Mouse (Mus musculus) urinary bladder, postnatal 14 days (tissue): Measurements from ENCODE around the gene Rnd2.
"Not testable (repeated sequence)": the region's sequence is repeated elsewhere in the genome, so short reads cannot be mapped to it uniquely, and the experiment has no call there.

Experiments
- DNase-seq: peaks from one replicate; pipeline ENCODE4 v3.0.0; 2021; ENCODE audit warnings: low spot score

The Rnd2 gene

DNA sequence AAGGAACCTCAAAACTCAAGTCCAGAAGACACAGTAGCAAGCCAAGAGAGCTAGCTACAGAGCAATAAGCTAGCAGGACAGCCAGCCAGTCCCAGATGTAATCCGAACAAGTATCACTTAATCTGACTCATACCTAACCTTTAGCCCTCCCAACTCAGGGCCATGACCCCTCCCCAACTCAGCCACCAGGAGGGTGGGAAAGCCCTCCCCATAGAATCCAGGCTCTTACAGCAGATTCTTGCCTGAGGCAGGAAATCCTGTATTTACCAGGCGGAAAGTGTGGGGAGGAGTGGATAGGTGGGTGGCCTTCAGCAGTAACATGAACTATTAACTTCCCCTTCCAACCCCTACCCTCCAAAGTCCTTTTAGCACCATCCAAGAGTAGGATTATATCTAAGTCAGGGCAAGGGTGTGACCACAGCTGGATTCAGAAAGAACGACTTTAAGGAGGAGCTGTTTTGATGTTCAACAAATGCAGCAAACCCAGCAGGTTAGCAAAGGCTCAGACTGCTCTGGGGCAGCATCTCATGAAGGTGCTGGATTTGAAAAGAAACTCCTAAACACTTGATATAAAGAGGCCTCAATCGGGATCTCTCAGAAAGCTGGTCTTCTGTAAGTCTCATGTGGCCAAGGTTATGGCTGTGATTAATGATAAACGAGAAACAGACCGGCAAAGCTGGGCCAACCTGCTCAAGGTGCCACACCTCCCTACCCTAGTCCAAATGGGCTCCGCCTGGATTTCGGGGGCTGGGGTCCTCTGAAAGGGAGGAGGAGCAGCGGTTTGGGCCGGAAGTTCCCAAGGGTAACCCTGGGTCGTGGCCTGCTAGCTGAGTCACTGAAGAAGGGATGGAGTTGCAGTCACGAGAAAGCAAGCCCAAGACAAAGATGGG is at the start of gene Rnd2:
Gene Rnd2 (plus strand): TSS at position 789 of the 890 bp plus-strand sequence.
- DNase-seq: no peak

- DNase-seq: no peak
Observed at GRCm38 (mm10) chr11:101415306-101415705, 49.5 kb upstream of the Rnd2 start.

DNA sequence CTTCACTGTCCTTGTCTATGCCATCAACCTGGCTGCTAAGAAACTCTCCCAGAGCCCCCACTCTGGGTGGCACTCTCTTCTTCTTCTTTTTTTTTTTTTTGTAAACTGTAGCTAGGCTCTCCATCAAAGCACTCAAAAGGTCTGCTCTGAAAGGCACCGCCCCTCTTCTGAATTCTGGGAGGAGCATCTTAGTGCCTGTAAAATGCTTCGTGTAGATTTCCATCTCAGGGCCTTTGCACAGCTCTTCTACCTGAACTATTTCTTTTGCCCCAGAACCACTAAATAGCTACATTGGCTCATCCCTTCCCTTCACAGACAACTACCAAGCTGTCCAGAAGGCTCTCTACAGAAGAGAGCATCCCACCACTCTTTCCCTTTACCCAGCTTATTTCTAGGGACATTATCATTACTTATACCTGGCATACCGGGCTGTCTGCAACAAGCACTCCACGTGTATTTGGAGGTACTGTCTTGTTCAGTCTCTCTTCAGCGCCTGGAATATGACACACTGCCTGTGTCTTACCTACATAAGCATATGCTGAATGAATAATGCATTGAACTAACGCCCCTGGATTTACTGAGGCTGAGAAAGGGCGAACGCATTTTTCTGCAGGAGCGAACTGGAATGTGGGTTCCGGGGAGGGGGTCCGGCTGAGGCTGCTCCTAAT is 48.2 kb upstream of the Rnd2 start:
- DNase-seq: no peak

- peak; percentile 88 for DNase-seq
Observed at GRCm38 (mm10) chr11:101417101-101417855, 47.5 kb upstream of the Rnd2 start, which contains the start of gene Aarsd1. Gene Aarsd1, minus strand, starts transcription at chr11:101417615.

DNA sequence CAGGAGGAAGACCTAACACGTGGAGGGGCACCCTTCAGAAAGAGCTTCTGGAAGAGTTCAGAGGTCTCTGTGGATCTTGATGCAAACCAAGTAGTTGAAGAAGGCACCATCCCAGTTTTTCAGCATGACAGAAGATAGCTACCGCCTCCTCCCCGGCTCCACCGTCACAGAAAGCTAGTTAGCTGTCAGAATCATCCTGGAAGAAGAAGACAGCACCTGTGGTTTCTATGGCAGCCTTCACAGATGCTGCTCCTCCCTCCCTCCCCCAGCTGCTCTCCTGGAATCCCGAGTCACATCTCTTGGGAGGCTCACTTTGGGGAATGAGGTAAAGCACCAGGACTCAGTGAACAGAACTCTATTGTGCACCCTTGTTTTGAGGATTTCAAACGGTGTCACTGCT is 45.8 kb upstream of the Rnd2 start:
- no peak for DNase-seq

- no peak for DNase-seq
Observed at GRCm38 (mm10) chr11:101419610-101420009, 45.2 kb upstream of the Rnd2 start.

DNA sequence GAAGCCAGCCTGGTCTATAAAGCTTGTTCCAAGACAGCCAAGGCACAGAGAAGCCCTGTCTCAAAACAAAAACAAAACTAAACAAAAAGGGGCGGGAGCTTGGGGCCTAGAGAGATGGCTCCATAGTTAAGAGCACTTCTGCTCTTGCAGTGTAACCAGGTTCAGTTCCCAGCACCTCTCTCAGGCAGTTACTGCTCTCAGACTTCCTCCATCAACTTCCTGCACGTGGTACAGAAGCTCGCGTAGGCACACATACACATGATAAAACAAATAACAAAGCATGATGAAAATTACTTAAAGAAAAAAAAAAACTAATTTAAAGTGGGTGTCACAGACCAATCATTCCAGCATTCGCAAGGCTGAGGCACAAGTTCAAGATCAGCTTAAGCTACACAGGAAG is 44.7 kb upstream of the Rnd2 start:
- no peak for DNase-seq

DNA sequence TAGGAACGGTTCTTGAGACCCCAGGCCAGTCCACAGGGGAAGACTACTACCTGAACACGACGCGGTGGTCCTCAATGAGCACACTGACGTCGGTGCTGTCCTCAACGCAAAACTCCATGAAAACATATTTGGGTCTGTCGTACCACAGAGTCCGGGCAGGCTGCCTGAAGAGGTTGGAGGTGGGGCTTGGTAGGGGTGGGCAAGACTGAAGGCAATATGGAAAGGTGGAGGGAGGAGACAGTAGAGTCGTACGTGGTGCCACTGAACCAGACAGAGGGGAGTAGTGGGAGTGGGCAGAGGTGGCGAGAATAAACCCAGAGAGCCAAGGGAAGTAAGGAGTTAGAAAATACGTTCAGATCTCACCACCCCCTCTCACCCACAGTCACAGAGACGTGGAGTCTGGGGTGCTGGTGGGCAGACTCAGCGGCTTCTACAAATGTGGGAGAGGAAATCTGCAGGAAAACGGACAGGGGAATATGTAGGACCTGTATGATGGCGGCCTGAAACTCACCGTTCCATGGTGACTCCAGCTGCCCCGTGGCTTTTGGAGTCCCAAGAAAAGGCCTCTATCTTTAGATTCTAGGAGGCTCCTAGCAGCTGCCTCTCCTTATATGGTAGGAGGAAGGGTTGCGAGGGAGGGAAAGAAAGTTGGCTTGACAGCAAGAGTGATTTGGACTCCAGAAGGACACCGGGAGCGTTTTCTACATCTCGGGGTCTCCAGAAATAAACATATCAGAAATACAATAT is 40.5 kb upstream of the Rnd2 start, which contains the start of gene Gm27029:
Gene Gm27029 (minus strand): TSS at position 692 of the 747 bp plus-strand sequence.
- peak; percentile 41 for DNase-seq

DNA sequence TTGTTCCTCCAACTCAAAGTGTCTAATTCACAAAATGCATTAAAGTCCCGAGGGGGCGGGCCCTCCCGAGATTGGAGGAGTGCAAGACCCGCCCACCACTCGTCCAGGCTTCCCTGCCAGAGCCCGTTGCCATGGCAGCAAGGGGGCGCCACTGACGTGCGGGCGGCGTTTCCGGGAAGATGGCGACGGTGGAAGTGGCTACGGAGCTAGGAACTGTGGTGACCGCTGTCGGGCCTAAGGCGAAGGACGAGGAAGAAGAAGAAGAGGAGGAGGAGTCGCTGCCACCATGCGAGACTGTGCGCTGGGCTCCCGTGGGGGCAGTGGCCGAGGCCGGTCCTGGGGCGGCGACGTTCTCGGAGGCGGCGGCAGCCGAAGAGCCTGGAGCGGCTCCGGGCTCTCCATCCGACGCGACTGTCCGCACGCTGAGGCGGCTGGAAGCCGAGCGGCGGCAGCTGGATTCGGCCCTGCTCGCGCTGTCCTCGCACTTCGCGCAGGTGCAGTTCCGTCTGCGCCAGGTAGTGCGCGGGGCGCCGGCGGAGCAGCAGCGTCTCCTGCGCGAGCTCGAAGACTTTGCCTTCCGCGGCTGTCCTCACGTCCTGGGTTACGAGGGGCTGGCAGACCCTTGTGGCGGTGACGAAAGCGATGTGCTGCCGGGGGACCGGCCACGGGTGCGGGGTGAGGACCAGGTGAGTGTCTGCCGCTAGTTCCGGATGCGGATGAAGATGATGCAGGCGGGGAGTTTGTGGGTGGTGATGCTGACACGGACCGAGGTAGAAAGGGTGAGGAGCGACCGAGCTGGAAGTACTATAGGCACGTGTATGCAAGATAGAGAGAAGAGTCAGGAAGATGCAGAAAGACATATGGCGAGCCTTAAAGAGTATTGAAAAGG is 39.6 kb upstream of the Rnd2 start, which contains the start of the genes Rundc1 and Ptges3l:
Gene Rundc1 (plus strand): TSS at position 161 of the 889 bp plus-strand sequence.
Gene Ptges3l (minus strand): TSS at position 409 of the 889 bp plus-strand sequence.
- DNase-seq: peak; percentile 100

- no peak for DNase-seq
Observed at GRCm38 (mm10) chr11:101426165-101426564, 38.6 kb upstream of the Rnd2 start.

DNA sequence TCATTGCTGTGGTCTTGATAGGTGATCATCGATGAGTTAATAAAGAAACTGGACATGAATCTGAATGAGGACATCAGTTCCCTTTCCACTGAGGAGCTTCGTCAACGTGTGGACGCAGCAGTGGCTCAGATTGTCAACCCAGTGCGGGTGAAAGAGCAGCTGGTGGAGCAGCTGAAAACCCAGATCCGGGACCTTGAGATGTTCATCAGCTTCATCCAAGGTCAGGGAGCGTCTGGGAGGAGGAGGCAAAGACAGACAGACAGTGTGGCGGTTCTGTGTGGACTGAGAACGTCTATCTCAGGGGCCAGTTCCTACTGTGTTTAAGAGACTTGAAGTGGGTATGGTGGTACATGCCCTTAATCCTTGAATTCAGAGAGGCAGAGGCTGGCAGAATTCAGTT is 33.5 kb upstream of the Rnd2 start:
- no peak for DNase-seq

DNA sequence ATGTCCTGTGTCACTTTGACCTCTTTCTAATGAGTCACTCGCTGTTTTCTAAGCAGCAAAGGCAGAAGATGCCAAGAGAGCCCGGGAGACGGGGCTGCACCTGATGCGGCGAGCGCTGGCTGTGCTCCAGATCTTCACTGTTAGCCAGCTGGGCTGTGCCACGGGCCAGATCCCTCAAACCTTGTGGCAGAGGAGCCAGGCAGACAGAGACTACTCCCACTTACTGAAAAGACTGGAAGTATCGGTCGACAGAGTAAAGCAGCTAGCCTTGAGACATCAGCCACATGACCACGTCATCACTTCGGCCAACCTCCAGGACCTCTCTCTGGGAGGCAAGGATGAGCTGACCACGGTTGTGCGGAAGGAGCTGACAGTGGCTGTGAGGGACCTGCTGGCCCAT is 31.4 kb upstream of the Rnd2 start:
- DNase-seq: no peak

GRCm38 (mm10) chr11:101435831-101436230 is 29.0 kb upstream of the Rnd2 start:
- DNase-seq: no peak

DNA sequence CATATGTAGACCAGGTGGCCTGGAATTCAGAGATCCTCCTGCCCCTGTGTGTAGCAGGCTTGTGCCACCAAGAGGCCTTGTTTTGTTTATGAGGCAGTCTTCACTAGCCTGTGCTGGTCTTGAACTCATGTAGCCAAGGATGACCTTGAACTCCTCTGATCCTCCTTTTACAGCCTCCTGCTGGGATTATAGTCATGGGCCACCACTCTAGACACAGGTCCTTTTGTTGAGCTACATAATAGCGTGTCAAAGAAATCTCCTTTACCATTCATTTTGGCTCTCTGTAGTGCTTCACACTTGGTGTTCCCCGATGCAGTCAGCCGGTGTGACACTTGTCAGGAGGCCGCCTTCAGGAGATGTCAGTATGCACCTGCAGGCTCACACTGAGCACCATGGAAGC is 27.9 kb upstream of the Rnd2 start:
- no peak for DNase-seq

GRCm38 (mm10) chr11:101438006-101438405 is 26.8 kb upstream of the Rnd2 start:
- not testable (repeated sequence) for DNase-seq

DNA sequence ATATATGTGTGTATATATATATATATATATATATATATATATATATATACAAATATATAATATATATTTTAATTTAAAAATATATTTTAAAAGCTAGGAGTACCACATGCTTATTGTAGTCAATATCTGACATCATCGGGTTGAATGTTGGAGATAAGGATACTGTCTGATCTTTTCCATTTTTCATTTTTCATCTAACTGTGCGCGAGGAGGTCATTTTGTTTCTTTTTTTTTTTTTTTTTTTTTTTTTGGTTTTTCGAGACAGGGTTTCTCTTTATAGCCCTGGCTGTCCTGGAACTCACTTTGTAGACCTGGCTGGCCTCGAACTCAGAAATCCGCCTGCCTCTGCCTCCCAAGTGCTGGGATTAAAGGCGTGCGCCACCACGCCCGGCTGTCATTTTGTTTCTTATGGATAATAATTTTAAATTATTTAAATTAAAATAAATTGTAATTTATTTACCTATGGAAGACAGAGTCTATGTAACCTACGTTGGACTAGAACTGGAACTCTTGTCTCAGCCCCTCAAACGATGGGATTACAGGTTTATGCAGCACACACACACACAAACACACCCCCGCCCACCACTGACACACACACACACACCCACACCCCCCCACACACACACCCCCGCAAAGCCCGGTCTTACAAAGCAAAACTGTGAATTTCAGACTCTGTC is 23.2 kb upstream of the Rnd2 start:
- not testable (repeated sequence) for DNase-seq

DNA sequence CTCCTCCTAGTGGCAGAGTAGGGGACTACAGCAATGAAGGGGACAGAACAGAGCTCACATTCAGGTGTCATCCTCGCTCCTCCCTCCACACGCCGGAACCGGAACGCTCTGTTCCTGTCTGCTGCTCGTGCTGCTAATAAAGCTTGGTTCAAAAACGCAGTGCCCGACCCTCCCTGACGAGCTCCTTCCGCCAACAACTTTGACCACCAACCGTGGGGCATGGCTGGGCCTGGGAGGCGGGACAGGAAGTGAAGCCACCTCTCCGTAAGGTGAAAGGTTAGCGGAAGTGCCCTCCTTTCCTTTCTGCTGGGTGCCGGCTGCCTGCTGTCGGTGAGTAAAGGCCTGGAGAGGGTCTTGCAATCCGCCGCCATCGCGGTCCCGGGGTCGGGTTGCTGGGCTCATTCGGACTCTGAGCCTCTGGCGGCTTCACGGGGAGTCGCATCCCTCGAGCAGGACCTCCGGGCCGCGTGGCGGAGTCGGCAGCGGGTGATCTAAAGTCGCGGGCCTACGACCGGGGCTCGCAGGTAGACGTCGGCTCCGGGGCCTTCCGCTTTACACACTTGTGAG is 22.6 kb upstream of the Rnd2 start, which contains the start of gene Rpl27:
Gene Rpl27 (plus strand): TSS at position 172 of the 567 bp plus-strand sequence.
- peak; percentile 97 for DNase-seq

DNA sequence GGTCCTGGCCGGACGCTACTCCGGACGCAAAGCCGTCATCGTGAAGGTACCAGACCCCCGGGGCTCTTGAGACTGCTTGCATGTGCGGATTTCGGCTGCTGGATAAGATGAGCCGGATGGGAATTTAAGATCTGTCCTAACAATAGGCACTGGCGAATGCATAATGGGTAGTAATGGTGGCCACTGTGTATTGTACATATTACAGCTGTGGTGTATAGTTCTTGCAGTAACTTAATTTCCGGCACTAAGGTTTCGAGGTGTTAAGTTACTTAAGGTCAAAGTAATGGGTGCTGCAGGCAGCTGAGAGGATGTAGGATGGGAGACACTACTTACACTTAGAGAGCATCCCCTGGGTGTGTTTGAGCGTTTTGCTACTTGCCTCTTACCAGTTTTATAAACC is 22.0 kb upstream of the Rnd2 start:
- no peak for DNase-seq

DNA sequence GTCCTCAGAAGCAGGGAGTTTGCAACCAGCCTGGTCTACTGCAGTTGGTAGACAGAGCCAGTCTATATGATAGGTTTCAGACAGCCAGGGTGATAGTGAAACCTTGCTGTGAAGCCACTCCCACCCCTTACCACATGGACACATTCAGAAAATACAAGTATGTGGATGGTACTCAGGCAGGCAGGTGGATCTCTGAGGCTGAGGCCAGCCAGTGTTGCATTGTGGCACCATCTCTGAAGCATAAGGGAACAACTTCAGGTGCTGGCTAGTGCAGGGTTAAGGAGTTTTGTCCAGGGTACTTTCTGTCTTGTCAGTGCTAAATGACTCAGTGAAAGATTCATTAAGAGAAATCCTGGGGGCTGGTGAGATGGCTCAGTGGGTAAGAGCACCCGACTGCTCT is 18.5 kb upstream of the Rnd2 start:
- no peak for DNase-seq
